In genomic region chr14:27246424-27246823, GRCm38 (mm10) we compare ENCODE assay signal across 10 mouse cellular contexts.
DNase-seq lines count a peak whose midpoint lies in the region; ATAC-seq and TF ChIP-seq lines count a peak whose summit lies in the region.
"Had no signal": no experiment of that assay in that cellular context is flagged by ENCODE, and none has a peak within 500 bp of the region (broad histone marks: within the 10 kb centered on the region; RNA-seq: fewer than 3 reads in every experiment).

No protein-coding gene starts in this region.

- DNase-seq in adrenal gland, postnatal 25 days = peak; percentile 22
- no peak for DNase-seq in adrenal gland, adult (ENCODE audit: inconsistent age in 2 of 2, low spot score in 1 of 2)
- no peak for DNase-seq in layer of hippocampus, adult 2 months (ENCODE audit: low spot score in 2 of 2)
- DNase-seq in layer of hippocampus, postnatal 36 days = no peak
- DNase-seq in heart, postnatal 0 days (ENCODE audit: low spot score) = no peak
- peak; percentile 72 for DNase-seq in lung, postnatal 14 days
- no peak for DNase-seq in urinary bladder, adult 2 months (ENCODE audit: low spot score)
- DNase-seq: spleen, adult 18-20 months had no signal

- H3K4me2 ChIP-seq in heart, postnatal 0 days (ENCODE audit: low read depth, low read length) = no peak overlapping the region

- no peaks in the 10 kb centered on the region; the same call in 1 of the 2 replicates for H3K36me3 ChIP-seq in heart, postnatal 0 days (replicated peaks; ENCODE audit: control insufficient read depth, insufficient read depth, low read length)
- H3K36me3 ChIP-seq: hindbrain, embryonic 10.5 days had no signal

- H3K9me3 ChIP-seq in heart, postnatal 0 days (replicated peaks; ENCODE audit: control insufficient read depth, low read length) = no peaks in the 10 kb centered on the region
- H3K9me3 ChIP-seq: hindbrain, embryonic 10.5 days had no signal

- ATAC-seq in heart, postnatal 0 days (ENCODE audit: insufficient read depth, low read depth) = 0 out of 2 replicates have a peak, but pooled peaks have one; percentile 30
- no peak for ATAC-seq in erythroid progenitor cell, adult 5-6 weeks (replicated peaks; ENCODE audit: low FRiP score, poor library complexity, severe bottlenecking)

- no peak for TF ChIP-seq CTCF in layer of hippocampus, adult 2 months (conservative IDR thresholded peaks at IDR 0.05)
- TF ChIP-seq CTCF in heart, postnatal 0 days (IDR thresholded peaks at IDR 0.05; ENCODE audit: low read depth) = no peak

- peaks cover 11% of the 10 kb centered on the region; the same call in 1 of the 2 replicates for H3K4me1 ChIP-seq in heart, postnatal 0 days (ENCODE audit: control insufficient read depth, insufficient read depth)
- H3K4me1 ChIP-seq: hindbrain, embryonic 10.5 days had no signal

- TF ChIP-seq EP300 in heart, postnatal 0 days (IDR thresholded peaks at IDR 0.05; ENCODE audit: low read depth) = no peak; the same call in 1 of the 2 replicates

- peak overlapping the region; percentile 39; the same call in 1 of the 2 replicates for H3K27ac ChIP-seq in layer of hippocampus, adult 2 months
- peak overlapping the region; percentile 54 for H3K27ac ChIP-seq in heart, postnatal 0 days (ENCODE audit: low read depth)
- H3K27ac ChIP-seq: hindbrain, embryonic 10.5 days had no signal

- H3K27me3 ChIP-seq in heart, postnatal 0 days (ENCODE audit: control insufficient read depth, insufficient read depth, low read length) = no peaks in the 10 kb centered on the region

- H3K9ac ChIP-seq in heart, postnatal 0 days (replicated peaks; ENCODE audit: low read depth, low read length) = no peak overlapping the region

- H3K4me3 ChIP-seq in layer of hippocampus, adult 2 months = no peak overlapping the region
- no peak overlapping the region for H3K4me3 ChIP-seq in heart, postnatal 0 days (ENCODE audit: low read depth, low read length)
- H3K4me3 ChIP-seq: hindbrain, embryonic 10.5 days had no signal

- WGBS in heart, postnatal 0 days = 56% methylated on average over 5 of the region's 5 CpGs

Comparison
In these comparisons a context has a peak if more than half of its experiments do, and no peak if none do; other contexts are left out.
1. DNase-seq: peak in adrenal gland, postnatal 25 days (single experiment) and lung, postnatal 14 days (single experiment); none in adrenal gland, adult (0 of 2), layer of hippocampus, adult 2 months (0 of 2), layer of hippocampus, postnatal 36 days (0 of 2), heart, postnatal 0 days (single experiment) and urinary bladder, adult 2 months (single experiment).